21 mouse cellular contexts compared by ENCODE assay signal in the genomic region with DNA sequence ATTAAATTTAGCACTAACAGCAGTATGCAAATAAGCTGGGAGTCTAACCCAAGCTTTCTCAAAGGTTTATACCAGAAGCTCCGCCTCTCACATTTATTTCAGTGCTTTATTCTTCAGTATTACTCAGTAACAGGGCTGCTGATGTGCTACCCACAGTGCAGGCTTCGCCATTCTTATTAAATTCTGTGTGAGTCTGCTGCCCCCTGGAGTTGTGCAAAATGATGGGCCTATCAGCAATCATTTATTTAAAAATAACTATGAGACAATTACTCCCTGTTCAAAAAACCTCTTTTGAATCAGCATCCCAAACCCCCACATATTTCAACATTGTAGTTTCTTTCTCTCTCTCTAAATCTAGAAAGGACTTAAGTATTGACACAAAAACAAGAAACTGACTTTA. TPM values are rescaled to one million over a fixed set of nuclear protein-coding genes. Genes with fewer than 3 reads are reported as not detected.
DNase-seq lines count a peak whose midpoint lies in the region; ATAC-seq and TF ChIP-seq lines count a peak whose summit lies in the region.
"Had no signal": no experiment of that assay in that cellular context is flagged by ENCODE, and none has a peak within 500 bp of the region (broad histone marks: within the 10 kb centered on the region; RNA-seq: fewer than 3 reads in every experiment).

No protein-coding gene starts in this region.

- intact Hi-C loops in left cerebral cortex, postnatal 4 days (cut with DNase I), result no loop called here
- intact Hi-C loops in left cerebral cortex, postnatal 36 days (cut with DNase I), result no loop called here

- H3K27me3 ChIP-seq in hindbrain, postnatal 0 days (ENCODE audit: insufficient read depth, low read length), result no peaks in the 10 kb centered on the region
- peaks cover 5% of the 10 kb centered on the region; the same call in 1 of the 2 replicates for H3K27me3 ChIP-seq in hindbrain, embryonic 12.5 days
- H3K27me3 ChIP-seq: hindbrain, embryonic 13.5 days had no signal

- no peaks in the 10 kb centered on the region for H3K36me3 ChIP-seq in hindbrain, postnatal 0 days (ENCODE audit: insufficient read depth, low read length)
- H3K36me3 ChIP-seq in hindbrain, embryonic 12.5 days, result no peaks in the 10 kb centered on the region
- H3K36me3 ChIP-seq: embryonic facial prominence, embryonic 13.5 days; G1E; hindbrain, embryonic 13.5 days; intestine, embryonic 15.5 days had no signal

- H3K4me1 ChIP-seq in hindbrain, postnatal 0 days (ENCODE audit: insufficient read depth, low read length), result no peaks in the 10 kb centered on the region; the same call in 1 of the 2 replicates
- peaks cover 15% of the 10 kb centered on the region; the same call in 1 of the 2 replicates for H3K4me1 ChIP-seq in hindbrain, embryonic 12.5 days

- H3K4me2 ChIP-seq in hindbrain, postnatal 0 days (ENCODE audit: low read depth, low read length), result no peak overlapping the region
- H3K4me2 ChIP-seq in hindbrain, embryonic 12.5 days (replicated peaks), result no peak overlapping the region
- H3K4me2 ChIP-seq: embryonic facial prominence, embryonic 13.5 days; forebrain, embryonic 13.5 days; hindbrain, embryonic 13.5 days; intestine, embryonic 15.5 days had no signal

- no peak overlapping the region for H3K9ac ChIP-seq in hindbrain, postnatal 0 days (replicated peaks; ENCODE audit: low read length)
- no peak overlapping the region for H3K9ac ChIP-seq in hindbrain, embryonic 12.5 days
- H3K9ac ChIP-seq: embryonic facial prominence, embryonic 13.5 days; forebrain, embryonic 13.5 days; hindbrain, embryonic 13.5 days; intestine, embryonic 15.5 days had no signal

- H3K27ac ChIP-seq in hindbrain, postnatal 0 days, result no peak overlapping the region
- H3K27ac ChIP-seq in hindbrain, embryonic 12.5 days, result no peak overlapping the region
- H3K27ac ChIP-seq: embryonic facial prominence, embryonic 13.5 days; forebrain, embryonic 13.5 days; gastrocnemius, adult 2 months; hindbrain, embryonic 13.5 days; intestine, embryonic 15.5 days had no signal

- ATAC-seq in hindbrain, postnatal 0 days, result no peak
- no peak for ATAC-seq in hindbrain, embryonic 12.5 days (ENCODE audit: low FRiP score)
- no peak for ATAC-seq in activated CD4-positive, CD25-positive, alpha-beta regulatory T cell, adult 4 months
- ATAC-seq: CD4-positive, CD25-positive, alpha-beta regulatory T cell, adult 4 months; forebrain, embryonic 13.5 days; intestine, embryonic 15.5 days had no signal

- 76% methylated on average over 2 of the region's 2 CpGs for WGBS in hindbrain, postnatal 0 days
- WGBS in hindbrain, embryonic 12.5 days, result 70% methylated on average over 2 of the region's 2 CpGs

- DNase-seq in cerebellum, postnatal 10 days, result peak; percentile 45 to 50
- DNase-seq in cerebellum, adult 18-20 months, result no peak
- DNase-seq in hindbrain, postnatal 0 days (ENCODE audit: low spot score), result peak; percentile 39
- peak; percentile 8 for DNase-seq in left cerebral cortex, postnatal 4 days
- no peak for DNase-seq in left cerebral cortex, postnatal 36 days (ENCODE audit: low spot score in 2 of 2)
- DNase-seq: adrenal gland, postnatal 10 days; B cell, adult 2 months; cerebellum, adult 8-10 months; gastrocnemius, adult 2 months; gastrocnemius, postnatal 25 days; heart, postnatal 10 days; heart, postnatal 4 days had no signal

- H3K4me3 ChIP-seq in hindbrain, postnatal 0 days (ENCODE audit: low read length), result no peak overlapping the region
- H3K4me3 ChIP-seq in hindbrain, embryonic 12.5 days, result no peak overlapping the region
- H3K4me3 ChIP-seq: embryonic facial prominence, embryonic 13.5 days; forebrain, embryonic 13.5 days; gastrocnemius, adult 2 months; hindbrain, embryonic 13.5 days; intestine, embryonic 15.5 days had no signal

- peak; percentile 41 for TF ChIP-seq CTCF in hindbrain, postnatal 0 days (IDR thresholded peaks at IDR 0.05; ENCODE audit: low read depth)

- H3K9me3 ChIP-seq in hindbrain, postnatal 0 days (ENCODE audit: low read length), result no peaks in the 10 kb centered on the region
- no peaks in the 10 kb centered on the region for H3K9me3 ChIP-seq in hindbrain, embryonic 12.5 days (replicated peaks)
- H3K9me3 ChIP-seq: embryonic facial prominence, embryonic 13.5 days; forebrain, embryonic 13.5 days; G1E; hindbrain, embryonic 13.5 days; intestine, embryonic 15.5 days had no signal

RNA-seq across cellular contexts. Expression of gene Erbb4, which starts 6.2 kb away (rescaled TPM):
- total RNA-seq in hindbrain, postnatal 0 days (2014; rRNA removed), result 46.4 and 52.8 TPM in 2 replicates
- 13.3 and 13.9 TPM in 2 replicates for polyA plus RNA-seq in hindbrain, postnatal 0 days (2015; fragmentation: Nextera tagmentation; extraction: Ambion mirVana)
- polyA plus RNA-seq in hindbrain, embryonic 12.5 days (2016; fragmentation: Nextera tagmentation; extraction: Ambion mirVana), result 9.2 and 10.7 TPM in 2 replicates
- 10 to 100 TPM; 75.6 to 76.9 TPM for total RNA-seq in left cerebral cortex, postnatal 4 days (2021)
- total RNA-seq in left cerebral cortex, postnatal 36 days (2021), result 10 to 100 TPM; 54.6 to 64.0 TPM
- polyA plus RNA-seq in activated CD4-positive, CD25-positive, alpha-beta regulatory T cell, adult 4 months (2017; shearing (Covaris generic)), result not detected
- total RNA-seq: granulocyte monocyte progenitor cell, adult 5-6 weeks had no signal
- polyA plus RNA-seq: CD4-positive, CD25-positive, alpha-beta regulatory T cell, adult 4 months; G1E had no signal

Comparison
In these comparisons a context has a peak if more than half of its experiments do, and no peak if none do; other contexts are left out.
1. DNase-seq: peak in cerebellum, postnatal 10 days (2 of 2), hindbrain, postnatal 0 days (single experiment) and left cerebral cortex, postnatal 4 days (single experiment); none in cerebellum, adult 18-20 months (0 of 2) and left cerebral cortex, postnatal 36 days (0 of 2).